Mouse (Mus musculus) hindbrain, embryonic 15.5 days (tissue): Measurements from ENCODE around the gene Pbx1. TPM values are rescaled to one million over a fixed set of nuclear protein-coding genes. Genes with fewer than 3 reads are reported as not detected.

Experiments used
- ATAC-seq: fragments of 200-750 bp; cut with Nextera tagmentation; 2 replicates; pipeline ENCODE4 v1.8.0; 2017; ENCODE audit warnings: low read depth, moderate number of reproducible peaks, moderate TSS enrichment; ENCODE audit not compliant: low FRiP score
- H3K27ac ChIP-seq: fragments of 300-500 bp; sonication (generic); replicated peaks from 2 replicates; pipeline ENCODE4 v1.5.1; 2015; ENCODE audit warnings: mild to moderate bottlenecking, inconsistent platforms
- H3K27me3 ChIP-seq: fragments of 300-500 bp; sonication (generic); 2 replicates; pipeline ENCODE4 v1.6.1; 2015; ENCODE audit warnings: control low read depth, inconsistent platforms
- H3K36me3 ChIP-seq: fragments of 300-500 bp; sonication (generic); 2 replicates; pipeline ENCODE4 v1.6.1; 2015; ENCODE audit warnings: control low read depth, inconsistent platforms
- H3K4me1 ChIP-seq: fragments of 300-500 bp; sonication (generic); replicated peaks from 2 replicates; pipeline ENCODE4 v1.6.1; 2015; ENCODE audit warnings: control low read depth, inconsistent platforms
- H3K4me2 ChIP-seq: fragments of 300-500 bp; sonication (generic); 2 replicates; pipeline ENCODE4 v1.6.1; 2015; ENCODE audit warnings: moderate library complexity, mild to moderate bottlenecking, inconsistent platforms
- H3K4me3 ChIP-seq: fragments of 300-500 bp; sonication (generic); 2 replicates; pipeline ENCODE4 v1.5.1; 2015; ENCODE audit warnings: mild to moderate bottlenecking, inconsistent platforms
- H3K9ac ChIP-seq: fragments of 300-500 bp; sonication (generic); 2 replicates; pipeline ENCODE4 v1.6.1; 2015; ENCODE audit warnings: inconsistent platforms
- H3K9me3 ChIP-seq: fragments of 300-500 bp; sonication (generic); 2 replicates; pipeline ENCODE4 v1.6.1; 2016; ENCODE audit warnings: control low read depth, inconsistent platforms
- WGBS: fragments of 180-500 bp; shearing (Covaris S2); methylation state at CpG from one replicate; pipeline ENCODE4 v1.1.7; 2015; 5-methylcytosine and 5-hydroxymethylcytosine counted together
- polyA plus RNA-seq: library from polyadenylated mRNA; unstranded; fragments of >200 nt; fragmentation: Nextera tagmentation; extraction: Ambion mirVana; gene quantifications from 2 replicates; pipeline ENCODE4 v1.2.1, GENCODE M21; 2015

The Pbx1 gene
- polyA plus RNA-seq, 1 experiment from 2014 or later = 44.2 TPM

GRCm38 (mm10) chr1:168240386-168240785 is 191.7 kb downstream of the Pbx1 start:
- Histone ChIP-seq H3K27ac (peak overlapping the region; percentile 36), H3K4me2 (no peak overlapping the region)

DNA sequence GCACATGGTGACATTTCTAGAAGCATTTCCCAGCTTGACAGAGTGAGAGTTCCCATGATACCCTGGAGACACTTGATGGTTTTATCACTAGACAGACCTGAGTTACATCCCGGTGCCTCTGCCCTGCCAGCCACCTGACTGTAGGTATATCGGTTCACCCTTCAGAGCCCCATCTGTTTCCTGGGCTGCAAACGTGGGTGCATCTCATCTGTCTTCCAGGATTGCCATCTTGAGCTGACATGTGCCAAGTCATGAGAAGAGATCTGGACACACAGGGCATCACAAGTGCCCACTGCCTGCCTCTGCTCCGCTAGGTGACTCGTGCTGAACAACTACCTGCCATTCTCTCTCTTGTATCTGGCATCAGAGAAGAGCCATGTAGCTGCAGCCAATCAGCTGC is 196.0 kb downstream of the Pbx1 start:
- no peak overlapping the region for H3K4me3 ChIP-seq
- H3K36me3 ChIP-seq = no peaks in the 10 kb centered on the region
- H3K9me3 ChIP-seq = no peaks in the 10 kb centered on the region
- no peak overlapping the region for H3K4me2 ChIP-seq
- peaks cover 36% of the 10 kb centered on the region for H3K4me1 ChIP-seq
- WGBS = 83% methylated on average over 5 of the region's 5 CpGs
- ATAC-seq = no peak
- H3K9ac ChIP-seq = no peak overlapping the region
- no peaks in the 10 kb centered on the region for H3K27me3 ChIP-seq
- no peak overlapping the region for H3K27ac ChIP-seq

More at GRCm38 (mm10) chr1:168240386-168240785, 191.7 kb downstream of the Pbx1 start:
- WGBS = 71% methylated on average over 5 of the region's 5 CpGs
- no peak for ATAC-seq
- Histone ChIP-seq H3K36me3 (no peaks in the 10 kb centered on the region), H3K9me3 (no peaks in the 10 kb centered on the region), H3K4me1 (peaks cover 63% of the 10 kb centered on the region), H3K9ac (no peak overlapping the region), H3K27me3 (no peaks in the 10 kb centered on the region), H3K4me3 (no peak overlapping the region)

DNA sequence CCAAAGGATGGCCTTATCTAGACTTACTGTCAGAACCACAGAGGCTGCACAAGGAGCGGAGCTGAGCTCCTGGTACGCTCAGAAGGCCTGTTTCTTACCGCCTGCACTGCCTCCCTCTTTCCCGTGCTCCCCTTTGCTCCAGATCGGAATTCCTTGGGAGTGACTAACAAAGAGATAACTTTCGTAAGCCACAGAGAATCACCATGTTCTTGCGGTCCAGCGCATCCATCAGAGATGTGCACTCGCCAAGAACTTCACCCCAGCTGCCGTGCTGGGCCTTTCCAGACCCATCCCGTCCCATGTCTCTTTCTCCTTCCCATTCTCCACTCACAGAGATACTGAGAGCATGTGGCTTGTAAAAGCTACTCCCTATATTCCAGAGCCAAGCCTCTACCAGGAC is 197.7 kb downstream of the Pbx1 start:
- H3K27me3 ChIP-seq = no peaks in the 10 kb centered on the region
- H3K36me3 ChIP-seq = no peaks in the 10 kb centered on the region
- no peak overlapping the region for H3K9ac ChIP-seq
- no peak overlapping the region for H3K27ac ChIP-seq
- no peak for ATAC-seq
- H3K4me2 ChIP-seq = no peak overlapping the region
- no peak overlapping the region for H3K4me3 ChIP-seq
- H3K4me1 ChIP-seq = peaks cover 32% of the 10 kb centered on the region
- WGBS = 67% methylated on average over 11 of the region's 11 CpGs
- H3K9me3 ChIP-seq = no peaks in the 10 kb centered on the region

- H3K9me3 ChIP-seq = no peaks in the 10 kb centered on the region
- no peak overlapping the region for H3K27ac ChIP-seq
- peaks cover 31% of the 10 kb centered on the region for H3K4me1 ChIP-seq
- H3K27me3 ChIP-seq = no peaks in the 10 kb centered on the region
- ATAC-seq = no peak
- H3K4me2 ChIP-seq = no peak overlapping the region
- H3K36me3 ChIP-seq = no peaks in the 10 kb centered on the region
- no peak overlapping the region for H3K4me3 ChIP-seq
- WGBS = 94% methylated on average over 1 of the region's 1 CpGs
- H3K9ac ChIP-seq = no peak overlapping the region
Measured at GRCm38 (mm10) chr1:168233182-168233581, 198.9 kb downstream of the Pbx1 start.

DNA sequence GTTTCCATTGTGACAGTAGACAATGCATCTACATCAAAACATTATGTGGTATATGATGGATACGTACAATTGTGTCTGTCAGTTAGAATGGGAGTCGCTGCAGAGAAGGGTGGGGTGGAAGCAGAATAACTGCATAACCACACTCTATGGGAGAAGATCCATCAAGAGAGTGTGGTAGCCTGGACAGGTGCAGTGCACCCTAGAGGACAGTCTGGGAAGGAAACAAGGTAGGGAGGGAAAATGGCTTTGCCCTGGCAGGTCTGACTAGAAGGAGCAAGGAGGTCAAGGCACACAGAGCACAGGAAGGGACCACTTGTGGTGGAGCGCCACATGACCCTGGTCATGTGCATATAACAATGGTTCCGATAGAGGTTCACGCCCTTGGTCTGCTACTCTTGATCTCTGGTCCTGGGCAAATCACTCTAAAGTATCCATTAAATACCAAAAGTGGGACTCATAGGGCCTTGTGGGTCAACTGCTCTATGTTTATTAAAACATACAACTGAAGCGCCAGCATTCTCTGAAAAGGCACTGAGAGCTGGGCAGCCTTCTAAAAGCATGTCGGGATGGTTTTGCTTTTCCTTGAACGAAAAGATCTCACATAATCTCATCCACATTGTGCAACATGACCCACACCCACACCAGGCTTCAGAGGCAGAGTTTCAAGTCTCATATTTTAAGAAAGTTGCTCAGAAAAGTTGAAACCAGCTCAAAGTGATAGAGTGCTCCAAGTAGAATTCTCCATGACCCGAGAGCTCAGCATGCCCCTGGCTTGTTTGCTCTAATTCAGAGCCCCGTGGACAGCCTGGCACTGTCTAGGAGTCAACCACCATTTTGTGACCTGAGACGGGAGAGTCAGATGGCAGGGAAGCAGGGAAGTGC is 200.3 kb downstream of the Pbx1 start:
- Histone ChIP-seq H3K4me1 (peaks cover 28% of the 10 kb centered on the region), H3K27me3 (no peaks in the 10 kb centered on the region)
- WGBS = 91% methylated on average over 11 of the region's 11 CpGs

GRCm38 (mm10) chr1:168230858-168231257 is 201.2 kb downstream of the Pbx1 start:
- no peaks in the 10 kb centered on the region for H3K9me3 ChIP-seq
- H3K4me3 ChIP-seq = no peak overlapping the region
- H3K4me1 ChIP-seq = peaks cover 35% of the 10 kb centered on the region
- H3K27ac ChIP-seq = 0 out of 2 replicates have a peak overlapping the region, but pooled peaks have one; percentile 4
- H3K9ac ChIP-seq = no peak overlapping the region
- 13% methylated on average over 1 of the region's 1 CpGs for WGBS
- no peak for ATAC-seq
- H3K27me3 ChIP-seq = no peaks in the 10 kb centered on the region
- H3K4me2 ChIP-seq = no peak overlapping the region
- no peaks in the 10 kb centered on the region for H3K36me3 ChIP-seq

More for the DNA sequence above, 200.3 kb downstream of the Pbx1 start:
- Histone ChIP-seq H3K4me3 (no peak overlapping the region), H3K9ac (no peak overlapping the region), H3K9me3 (no peaks in the 10 kb centered on the region), H3K4me2 (no peak overlapping the region), H3K27ac (no peak overlapping the region), H3K36me3 (no peaks in the 10 kb centered on the region)
- no peak for ATAC-seq

DNA sequence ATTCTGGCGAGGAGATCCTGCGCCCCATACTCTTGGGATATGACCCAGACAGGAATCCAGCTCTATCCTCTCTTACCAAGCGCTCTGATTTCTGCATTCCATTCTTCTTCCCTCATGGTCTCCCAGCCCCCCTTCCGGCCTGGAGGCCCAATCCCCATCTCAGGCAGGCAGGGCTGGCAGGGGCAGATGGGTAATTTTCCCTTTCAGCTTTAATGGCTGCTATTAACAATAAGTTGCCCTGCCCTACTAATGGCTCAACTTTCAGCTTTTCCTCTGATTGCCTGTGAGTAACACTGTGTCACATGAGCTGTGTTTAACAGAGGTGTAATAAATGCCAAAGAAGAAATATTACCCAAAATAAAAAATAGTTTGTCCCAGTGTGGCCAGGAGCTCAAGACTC is 201.9 kb downstream of the Pbx1 start:
- Histone ChIP-seq H3K4me1 (peaks cover 41% of the 10 kb centered on the region), H3K4me3 (no peak overlapping the region), H3K27me3 (no peaks in the 10 kb centered on the region), H3K4me2 (no peak overlapping the region), H3K9me3 (no peaks in the 10 kb centered on the region), H3K27ac (0 out of 2 replicates have a peak overlapping the region, but pooled peaks have one; percentile 4), H3K9ac (no peak overlapping the region), H3K36me3 (no peaks in the 10 kb centered on the region)
- WGBS = 54% methylated on average over 4 of the region's 4 CpGs
- no peak for ATAC-seq

DNA sequence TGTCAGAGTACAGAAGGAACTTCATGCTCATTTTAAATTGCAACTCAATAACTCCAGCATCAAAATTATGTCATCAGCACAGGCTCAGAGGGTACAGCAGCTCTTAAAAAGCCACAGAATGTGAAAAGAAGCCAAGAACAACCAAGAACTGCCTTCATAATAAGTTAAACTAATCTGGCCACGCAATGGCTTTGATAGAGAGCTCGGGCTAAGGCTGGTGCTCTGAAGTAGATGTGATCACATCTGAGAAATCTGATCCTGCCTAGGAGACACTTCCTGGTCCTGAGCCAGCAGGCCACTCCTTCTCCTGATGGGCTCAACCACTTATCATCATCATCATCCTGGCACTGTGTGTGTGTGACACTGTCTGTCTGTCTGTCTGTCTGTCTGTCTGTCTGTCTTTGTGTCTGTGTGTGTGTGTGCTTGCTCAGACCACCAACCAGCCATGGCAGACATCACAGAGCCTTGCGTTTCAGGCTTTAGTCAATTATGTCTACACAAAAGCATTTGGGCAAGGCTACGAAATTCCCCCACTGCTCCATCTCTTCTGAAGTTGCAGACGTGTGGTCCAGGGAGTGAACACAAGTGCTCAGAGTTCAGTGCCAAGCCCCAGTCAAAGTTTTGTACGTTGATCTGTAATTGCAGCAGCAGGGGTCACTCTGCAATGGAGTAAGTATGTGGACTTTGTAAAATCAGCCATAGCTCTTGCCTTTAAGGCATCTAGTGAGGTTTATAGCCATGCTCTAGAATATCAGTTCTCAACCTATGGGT is 203.1 kb downstream of the Pbx1 start:
- no peak overlapping the region for H3K4me3 ChIP-seq
- H3K9ac ChIP-seq = no peak overlapping the region
- no peaks in the 10 kb centered on the region for H3K27me3 ChIP-seq
- H3K27ac ChIP-seq = no peak overlapping the region
- H3K9me3 ChIP-seq = no peaks in the 10 kb centered on the region
- H3K36me3 ChIP-seq = no peaks in the 10 kb centered on the region
- ATAC-seq = no peak
- no peak overlapping the region for H3K4me2 ChIP-seq
- 78% methylated on average over 6 of the region's 6 CpGs for WGBS
- peaks cover 46% of the 10 kb centered on the region for H3K4me1 ChIP-seq

GRCm38 (mm10) chr1:168226150-168226549 is 205.9 kb downstream of the Pbx1 start:
- no peak overlapping the region for H3K9ac ChIP-seq
- H3K27ac ChIP-seq = 0 out of 2 replicates have a peak overlapping the region, but pooled peaks have one; percentile 46
- WGBS = 41% methylated on average over 6 of the region's 6 CpGs
- ATAC-seq = peak; percentile 27; the same call in 1 of the 2 replicates
- H3K4me2 ChIP-seq = no peak overlapping the region
- peaks cover 59% of the 10 kb centered on the region for H3K4me1 ChIP-seq
- H3K9me3 ChIP-seq = no peaks in the 10 kb centered on the region
- H3K36me3 ChIP-seq = no peaks in the 10 kb centered on the region
- H3K4me3 ChIP-seq = no peak overlapping the region
- H3K27me3 ChIP-seq = no peaks in the 10 kb centered on the region

DNA sequence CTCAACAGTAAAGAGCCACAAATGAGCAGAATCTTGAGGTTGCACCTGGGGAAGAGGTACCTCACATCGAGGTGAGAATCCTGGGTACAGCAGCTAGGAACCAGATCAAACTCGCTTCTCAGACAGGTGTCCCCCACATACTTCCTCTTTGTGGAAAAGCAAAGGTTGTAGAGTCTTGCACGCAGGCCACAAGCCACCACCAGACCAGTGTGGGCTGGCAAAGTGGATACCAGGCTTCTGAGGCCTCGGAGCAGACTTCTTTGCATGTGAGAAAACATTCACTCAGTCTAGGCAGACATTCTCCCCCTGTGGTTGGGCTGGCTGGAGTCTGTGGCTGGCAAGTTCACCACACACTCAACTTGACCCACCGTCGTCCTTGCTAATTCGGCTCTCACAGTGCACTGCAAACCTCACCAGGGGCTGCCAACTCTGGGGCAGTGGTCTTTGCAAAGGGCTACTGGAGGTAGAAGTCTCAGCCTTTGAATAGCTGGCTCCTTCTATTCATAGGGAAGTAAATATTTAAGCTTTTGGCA is 206.4 kb downstream of the Pbx1 start:
- no peak overlapping the region for H3K4me3 ChIP-seq
- H3K27me3 ChIP-seq = no peaks in the 10 kb centered on the region
- no peaks in the 10 kb centered on the region for H3K9me3 ChIP-seq
- peaks cover 59% of the 10 kb centered on the region for H3K4me1 ChIP-seq
- WGBS = 75% methylated on average over 7 of the region's 7 CpGs
- no peaks in the 10 kb centered on the region for H3K36me3 ChIP-seq
- peak overlapping the region; percentile 46; the same call in 1 of the 2 replicates for H3K27ac ChIP-seq
- no peak overlapping the region for H3K9ac ChIP-seq
- H3K4me2 ChIP-seq = no peak overlapping the region
- peak; percentile 21; the same call in 1 of the 2 replicates for ATAC-seq

- Histone ChIP-seq H3K36me3 (no peaks in the 10 kb centered on the region), H3K27ac (no peak overlapping the region), H3K4me3 (no peak overlapping the region), H3K4me1 (peaks cover 64% of the 10 kb centered on the region), H3K4me2 (no peak overlapping the region), H3K27me3 (no peaks in the 10 kb centered on the region), H3K9me3 (no peaks in the 10 kb centered on the region), H3K9ac (no peak overlapping the region)
- ATAC-seq = no peak
- 81% methylated on average over 5 of the region's 5 CpGs for WGBS
Measured at GRCm38 (mm10) chr1:168224218-168224617, 207.9 kb downstream of the Pbx1 start.

DNA sequence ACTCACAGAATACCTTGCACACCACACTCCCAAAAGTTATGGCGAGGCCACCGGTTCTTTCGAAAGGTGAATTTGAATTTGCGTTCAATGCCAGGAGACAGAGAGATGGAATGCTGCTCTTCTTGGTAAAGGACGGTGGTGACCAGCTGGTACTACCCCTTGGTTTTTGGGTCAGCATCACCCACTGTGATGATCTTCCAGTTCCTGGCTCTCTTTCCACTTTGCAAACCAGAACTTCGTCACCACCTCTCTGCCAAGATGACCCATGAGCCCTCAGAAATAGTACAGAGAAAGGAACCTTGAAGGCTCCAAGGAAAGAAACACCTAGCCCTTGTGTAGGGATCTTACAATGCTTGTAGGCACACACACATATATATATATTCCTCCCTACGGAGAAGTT is 209.3 kb downstream of the Pbx1 start:
- no peaks in the 10 kb centered on the region for H3K36me3 ChIP-seq

More for the DNA sequence above, 209.3 kb downstream of the Pbx1 start:
- Histone ChIP-seq H3K4me3 (no peak overlapping the region), H3K4me2 (no peak overlapping the region), H3K9ac (no peak overlapping the region), H3K4me1 (peaks cover 70% of the 10 kb centered on the region), H3K27me3 (no peaks in the 10 kb centered on the region), H3K9me3 (no peaks in the 10 kb centered on the region), H3K27ac (no peak overlapping the region)
- ATAC-seq = no peak
- 92% methylated on average over 7 of the region's 7 CpGs for WGBS
